Mouse (Mus musculus): ENCODE measurements at regions not wholly inside any gene's neighbourhood (a gene's known extent, or its start where the extent isn't known, plus 50 kb on each side); places are given as distances from the start of the nearest gene placed in this dataset.

GRCm38 (mm10) chr11:71976724-71977481 is 60.4 kb downstream of the Aipl1 start:
- DNase-seq: no peak

DNA sequence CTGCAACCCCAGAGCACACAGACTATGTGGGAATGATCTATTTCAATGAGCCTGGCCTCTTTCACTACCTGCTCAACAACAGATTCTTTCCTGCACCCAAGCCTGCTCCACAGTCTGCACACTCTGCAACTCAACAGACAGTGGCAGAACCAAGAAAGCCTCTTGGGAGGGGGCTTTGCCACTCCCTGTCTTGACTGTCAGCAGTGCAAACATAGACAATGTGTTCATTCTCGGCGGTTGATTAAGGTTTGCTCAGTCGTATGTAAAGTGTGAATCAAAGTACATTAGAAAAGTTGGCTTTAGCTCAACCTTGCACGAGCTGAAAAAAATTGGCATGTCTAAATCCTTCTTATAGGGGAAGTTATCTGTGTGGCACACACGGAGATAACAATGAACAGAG is 66.0 kb downstream of the Aipl1 start:
- no peak for DNase-seq

DNA sequence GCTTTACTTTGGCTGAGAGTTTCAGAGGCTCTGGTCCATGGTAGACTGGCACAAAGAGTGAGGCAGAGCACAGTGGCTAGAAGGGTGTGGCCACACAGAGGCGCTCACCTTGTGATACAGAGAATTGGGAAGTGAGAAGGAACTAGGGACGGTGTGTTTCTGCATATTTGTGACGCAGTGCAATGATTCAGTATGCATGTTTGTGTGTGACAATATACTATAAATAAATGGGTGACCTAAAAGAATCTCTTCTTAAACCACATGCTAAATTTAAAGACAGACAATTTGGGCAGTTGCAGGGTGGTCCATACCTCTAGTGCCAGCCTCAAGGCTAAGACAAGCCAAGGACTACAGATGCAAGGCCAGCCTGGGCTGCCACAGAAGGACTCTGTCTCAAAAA is 75.0 kb downstream of the Aipl1 start:
- no peak for DNase-seq

- no peak for DNase-seq
Measured at GRCm38 (mm10) chr11:71952533-71952932, 84.8 kb downstream of the Aipl1 start.

DNA sequence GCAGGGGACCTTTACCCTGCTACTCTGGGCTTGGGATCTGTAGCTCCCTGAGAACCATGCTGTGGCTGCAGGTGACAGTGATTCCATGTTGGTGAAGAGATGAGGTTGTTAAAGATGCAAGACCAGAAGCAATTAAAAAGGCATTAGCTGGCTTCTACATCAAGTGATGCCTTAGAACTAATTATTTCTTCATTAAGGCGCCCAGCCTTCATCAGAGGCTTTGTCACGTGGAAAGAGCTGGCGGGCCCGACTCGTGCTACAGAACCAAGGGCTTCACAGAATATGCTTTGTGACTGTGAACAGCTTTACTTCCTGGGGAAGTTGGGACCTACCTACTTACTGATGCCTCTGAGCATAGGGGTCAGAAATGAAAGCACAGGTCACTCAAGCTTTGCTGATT is 90.1 kb downstream of the Aipl1 start:
- no peak for DNase-seq

DNA sequence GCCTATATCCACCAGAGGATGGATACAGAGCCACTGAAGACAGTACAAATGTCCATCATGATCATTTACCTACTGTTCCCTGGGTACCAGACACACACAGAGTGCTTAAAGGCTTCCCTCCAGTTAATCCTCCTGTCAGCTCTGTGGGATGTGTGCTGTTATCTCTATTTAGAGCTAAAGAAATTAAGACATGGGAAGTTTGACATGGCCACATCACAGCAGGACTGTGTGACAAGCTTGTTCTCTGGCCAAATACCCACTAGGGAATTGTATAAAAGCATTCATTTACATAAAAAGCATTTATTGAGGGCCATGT is 92.3 kb downstream of the Aipl1 start:
- DNase-seq: no peak

DNA sequence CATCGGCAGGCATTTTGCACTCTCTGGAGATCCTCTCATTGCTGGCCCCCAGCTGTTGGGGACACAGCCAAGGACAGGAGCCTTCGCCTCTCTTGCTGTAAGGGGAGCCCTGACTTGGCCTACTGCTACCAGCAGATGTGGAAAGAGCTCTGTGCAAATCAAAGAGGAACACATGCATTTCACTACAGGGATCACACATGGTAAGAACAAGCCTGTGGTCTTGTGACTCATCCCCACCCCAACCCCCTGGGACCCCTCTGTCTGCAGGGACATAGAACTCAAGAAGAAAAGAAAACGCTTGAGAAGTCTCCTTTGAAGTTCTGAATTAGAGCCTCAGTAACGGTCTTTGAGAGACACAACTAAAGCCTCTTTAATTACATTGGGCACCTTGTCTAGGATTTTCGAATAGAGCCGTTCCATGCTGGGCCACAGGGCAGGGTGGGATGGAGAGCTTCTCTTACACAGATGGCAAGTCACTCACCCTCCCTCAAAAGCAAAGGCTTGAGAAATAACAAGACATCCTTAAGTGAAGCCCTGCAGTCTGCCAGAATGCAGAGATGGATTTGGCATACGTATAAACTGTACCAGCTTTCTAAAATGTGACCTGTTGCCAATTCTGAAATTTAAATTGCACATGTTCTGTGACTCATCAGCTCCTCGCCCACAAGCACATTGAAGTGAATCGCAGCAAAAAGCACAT is 92.8 kb downstream of the Aipl1 start:
- DNase-seq: no peak

GRCm38 (mm10) chr11:71943512-71943911 is 93.8 kb downstream of the Aipl1 start:
- no peak for DNase-seq

DNA sequence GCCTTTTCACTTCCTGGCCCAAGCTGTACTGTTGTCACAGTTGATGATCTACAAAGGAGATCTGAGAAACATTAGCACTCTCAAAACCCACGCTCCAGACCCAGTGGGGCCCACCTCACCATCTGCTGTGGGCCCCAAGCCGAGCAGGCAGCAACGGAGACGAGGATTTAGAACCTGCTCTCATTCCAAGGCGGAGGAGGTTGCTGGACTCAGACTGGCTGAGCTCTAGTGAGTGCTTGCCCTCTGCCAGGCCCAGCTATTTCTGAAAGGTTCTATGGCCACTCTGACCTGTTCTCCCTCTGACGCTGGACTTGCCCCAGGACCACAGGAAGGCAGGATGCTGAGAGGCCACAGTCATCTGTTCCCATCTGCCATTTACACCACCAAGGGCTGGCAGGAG is 98.2 kb downstream of the Aipl1 start:
- no peak for DNase-seq

DNA sequence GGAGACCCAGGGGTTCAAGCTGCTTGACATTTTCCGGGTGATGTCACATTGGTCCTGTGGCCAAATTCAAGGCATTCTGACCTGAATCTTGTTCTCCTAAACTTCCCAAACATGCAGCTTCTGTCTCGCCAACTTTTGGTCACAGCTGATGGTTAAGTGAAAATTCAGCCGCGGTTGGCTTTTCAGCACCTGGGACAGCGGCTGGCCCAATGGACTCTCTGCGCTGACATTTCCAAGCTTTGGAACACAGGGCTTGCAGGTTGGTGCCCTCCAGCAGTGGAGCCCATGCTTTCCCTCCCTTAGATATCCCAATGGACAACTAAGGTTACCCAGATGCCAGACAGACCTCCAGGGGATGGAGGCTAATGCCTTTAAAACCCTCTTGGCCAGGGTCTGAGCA is 100.2 kb downstream of the Aipl1 start:
- DNase-seq: peak; percentile 15

- no peak for DNase-seq
Measured at GRCm38 (mm10) chr11:71929716-71930488, 107.4 kb downstream of the Aipl1 start.

- DNase-seq: no peak
Measured at GRCm38 (mm10) chr11:71914665-71915064, 122.6 kb downstream of the Aipl1 start.

GRCm38 (mm10) chr11:71912626-71913025 is 124.7 kb downstream of the Aipl1 start:
- DNase-seq: no peak

DNA sequence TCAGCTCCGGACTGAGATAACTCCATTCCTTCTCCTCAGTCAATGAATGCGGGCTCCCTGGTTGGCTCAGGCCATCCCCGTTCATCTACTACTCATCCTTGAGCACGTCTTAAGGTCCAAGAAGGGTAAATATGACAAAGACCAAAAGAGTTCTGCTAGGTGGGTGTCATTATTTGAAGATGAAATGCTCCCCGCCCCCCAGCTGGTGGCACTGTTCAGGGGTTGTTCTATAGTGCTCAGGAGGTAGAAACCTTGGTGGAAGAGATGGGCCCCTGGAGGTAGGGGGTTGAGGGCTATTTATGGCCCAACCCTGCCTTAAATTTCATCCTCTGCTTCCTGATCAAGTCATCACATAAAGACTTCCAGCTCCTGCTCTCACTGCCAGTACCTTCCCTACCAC is 126.0 kb downstream of the Aipl1 start:
- no peak for DNase-seq

- no peak for DNase-seq
Measured at GRCm38 (mm10) chr11:71908616-71909015, 128.7 kb downstream of the Aipl1 start.

- no peak for DNase-seq
Measured at GRCm38 (mm10) chr11:71903020-71903410, 134.3 kb downstream of the Aipl1 start.

- DNase-seq: no peak
Measured at GRCm38 (mm10) chr11:71902304-71903019, 134.8 kb downstream of the Aipl1 start.

- DNase-seq: no peak
Measured at GRCm38 (mm10) chr11:71900816-71901215, 136.5 kb downstream of the Aipl1 start.

GRCm38 (mm10) chr11:71897551-71897950 is 139.8 kb downstream of the Aipl1 start:
- DNase-seq: no peak

DNA sequence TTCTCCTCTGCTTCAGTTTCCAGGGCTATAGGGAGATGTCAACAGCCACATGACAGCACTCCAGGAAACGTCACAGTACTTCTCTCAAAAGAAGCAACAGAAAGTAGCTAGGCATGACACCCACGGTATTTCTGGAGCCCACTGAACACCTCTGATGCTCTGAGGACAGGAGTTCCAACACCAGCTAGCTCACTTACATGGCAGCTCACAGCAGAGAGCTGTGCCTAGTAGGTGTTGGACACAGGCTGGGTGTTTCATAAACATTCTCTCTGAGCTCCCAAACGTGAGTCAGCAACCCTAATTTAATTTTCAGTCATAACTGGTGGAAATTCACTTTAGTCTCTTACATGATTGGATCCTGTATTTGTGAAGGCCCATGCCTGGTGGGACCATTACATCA is 140.2 kb downstream of the Aipl1 start:
- no peak for DNase-seq

DNA sequence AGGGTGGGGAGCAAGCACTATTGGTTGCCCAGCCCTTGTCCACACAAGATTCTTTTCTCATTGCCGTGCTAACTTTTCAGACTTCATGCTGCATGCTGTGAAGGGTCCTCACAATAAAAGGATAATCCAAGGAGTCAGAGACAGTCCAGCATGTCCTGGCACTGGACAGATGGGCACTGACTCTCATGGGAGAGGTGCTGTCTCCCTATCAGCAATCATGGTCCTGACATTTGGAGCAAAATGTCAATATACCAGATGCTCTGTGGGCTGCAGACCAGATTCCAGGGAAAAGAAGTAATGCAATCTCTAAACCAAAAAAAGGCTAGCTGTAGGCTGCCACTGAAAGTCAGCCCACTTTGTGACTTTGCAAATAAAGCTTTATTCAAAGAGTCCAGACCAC is 141.5 kb downstream of the Wscd1 start:
- no peak for DNase-seq

DNA sequence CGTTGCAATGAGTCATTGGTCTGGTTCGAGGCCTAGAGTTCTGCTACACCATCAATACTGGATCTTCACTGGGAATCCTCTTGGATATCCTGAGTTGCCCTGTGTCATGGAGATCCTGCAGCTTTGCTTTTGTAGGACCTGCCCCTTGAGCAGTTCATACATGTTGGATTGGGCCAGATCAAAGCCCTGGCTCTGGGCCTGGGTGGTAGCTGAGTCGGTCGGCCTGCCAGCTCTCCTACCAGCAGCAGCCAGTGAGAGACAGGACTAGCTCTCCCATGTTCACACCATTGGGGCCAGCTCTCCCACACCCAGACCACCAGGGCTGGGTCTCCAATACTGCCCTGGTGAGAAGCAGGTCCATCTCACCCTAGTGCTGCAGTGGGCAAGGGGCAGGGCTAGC is 139.4 kb downstream of the Wscd1 start:
- DNase-seq: no peak

- no peak for DNase-seq
Measured at GRCm38 (mm10) chr11:71887211-71887610, 137.5 kb downstream of the Wscd1 start.

Measured in thymus, postnatal 4 days (tissue).